Mouse (Mus musculus): ENCODE measurements at regions not wholly inside any gene's neighbourhood (a gene's known extent, or its start where the extent isn't known, plus 50 kb on each side); places are given as distances from the start of the nearest gene placed in this dataset.
A peak's percentile ranks its signal among the peaks of the same experiment; 100 is the strongest.

DNA sequence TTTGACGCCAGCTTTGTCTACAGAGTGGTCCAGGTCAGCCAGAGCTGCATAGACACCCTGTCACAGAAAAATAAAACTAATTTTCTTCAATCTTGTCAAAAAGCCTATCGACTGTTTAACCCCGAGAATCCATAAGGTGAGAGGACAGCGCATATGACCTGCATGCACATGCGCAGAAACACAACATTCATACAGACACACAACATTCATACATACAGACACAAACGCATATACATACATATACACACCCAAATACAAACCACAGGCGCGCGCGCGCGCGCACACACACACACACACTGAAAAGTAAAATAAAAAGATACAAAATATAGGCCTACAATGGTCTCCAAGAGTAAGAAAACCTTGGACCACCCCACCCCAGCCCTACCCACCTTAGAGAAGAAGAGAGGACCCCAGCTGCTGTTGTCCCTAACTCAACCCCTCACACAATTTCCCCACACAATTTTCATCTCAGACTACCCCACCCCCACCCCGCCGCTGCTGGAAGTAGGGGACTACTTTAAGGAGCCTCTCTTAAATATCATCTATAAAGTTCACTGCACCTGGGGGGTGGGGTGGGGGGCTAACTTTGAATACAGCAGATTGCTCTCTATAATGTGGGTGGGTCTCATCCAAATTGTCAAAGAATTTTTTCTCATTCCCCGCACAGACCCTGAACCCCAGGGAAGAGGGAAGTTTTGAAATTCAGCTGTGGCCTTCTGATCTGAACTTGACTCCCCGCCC is 52.2 kb upstream of the Chd2 start:
- Histone ChIP-seq H3K4me2 (peak overlapping the region; percentile 84), H3K36me3 (ENCODE audit: control insufficient read depth, insufficient read depth, low read length) (no peaks in the 10 kb centered on the region), H3K4me1 (replicated peaks; ENCODE audit: control insufficient read depth, insufficient read depth, low read length) (peaks cover 33% of the 10 kb centered on the region), H3K27me3 (replicated peaks; ENCODE audit: control insufficient read depth, insufficient read depth, low read length) (no peaks in the 10 kb centered on the region), H3K9ac (ENCODE audit: low read depth, low read length) (peak overlapping the region; percentile 27), H3K9me3 (ENCODE audit: control insufficient read depth, low read length) (no peaks in the 10 kb centered on the region; the same call in 1 of the 2 replicates), H3K27ac (ENCODE audit: low read depth, low read length) (peak overlapping the region; percentile 51), H3K4me3 (ENCODE audit: low read depth, low read length) (no peak overlapping the region; the same call in 1 of the 2 replicates)
- WGBS: 74% methylated on average over 17 of the region's 17 CpGs
- ATAC-seq (replicated peaks; ENCODE audit: low FRiP score) (no peak), DNase-seq (ENCODE audit: low spot score) (no peak)

DNA sequence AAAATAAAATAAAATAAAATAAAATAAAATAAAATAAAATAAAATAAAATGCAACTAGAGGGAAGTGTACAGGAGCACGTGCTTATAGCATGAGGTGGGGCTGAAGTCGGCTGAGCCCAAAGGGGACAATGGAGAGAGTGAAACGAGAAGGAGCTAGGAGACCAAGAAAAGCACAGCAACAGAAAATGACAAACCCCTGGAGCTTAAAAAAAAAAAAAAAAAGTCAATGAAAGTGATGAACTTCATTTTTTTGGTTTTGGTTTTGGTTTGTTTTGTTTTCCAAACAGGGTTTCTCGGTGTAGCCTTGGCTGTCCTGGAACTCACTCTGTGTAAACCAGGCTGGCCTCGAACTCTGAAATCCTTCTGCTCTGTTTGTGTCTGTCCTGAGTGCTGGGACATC is 51.2 kb upstream of the Chd2 start:
- 93% methylated on average over 5 of the region's 5 CpGs for WGBS
- Histone ChIP-seq H3K9ac (ENCODE audit: low read depth, low read length) (no peak overlapping the region), H3K4me3 (ENCODE audit: low read depth, low read length) (no peak overlapping the region), H3K4me1 (replicated peaks; ENCODE audit: control insufficient read depth, insufficient read depth, low read length) (peaks cover 41% of the 10 kb centered on the region), H3K27me3 (replicated peaks; ENCODE audit: control insufficient read depth, insufficient read depth, low read length) (no peaks in the 10 kb centered on the region), H3K36me3 (ENCODE audit: control insufficient read depth, insufficient read depth, low read length) (no peaks in the 10 kb centered on the region), H3K4me2 (no peak overlapping the region), H3K9me3 (ENCODE audit: control insufficient read depth, low read length) (no peaks in the 10 kb centered on the region; the same call in 1 of the 2 replicates), H3K27ac (ENCODE audit: low read depth, low read length) (no peak overlapping the region)
- DNase-seq (ENCODE audit: low spot score) (no peak), ATAC-seq (replicated peaks; ENCODE audit: low FRiP score) (no peak)

Measured in liver, embryonic 11.5 days (tissue).